Comparison of ENCODE assay signal across 9 mouse cellular contexts in the genomic region with DNA sequence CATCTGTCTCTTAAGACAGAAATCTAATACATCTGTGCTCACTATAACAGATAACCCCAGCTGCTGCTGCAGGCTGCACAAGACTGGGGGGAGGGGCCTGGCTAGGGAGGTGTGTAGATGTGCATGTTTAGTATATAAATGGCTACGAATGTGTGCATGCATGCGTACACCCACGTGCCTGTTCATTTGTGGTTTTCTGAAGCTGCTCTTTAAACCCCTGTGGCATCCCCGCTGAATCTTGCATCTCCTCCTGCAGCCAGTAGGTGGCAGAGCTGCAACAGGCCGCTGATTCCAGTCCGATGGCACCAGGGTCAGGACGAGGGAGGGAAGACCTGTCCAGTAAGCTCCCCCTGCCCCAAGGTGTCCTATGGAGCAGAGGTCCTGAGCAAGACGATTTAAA.
A peak's percentile ranks its signal among the peaks of the same experiment; 100 is the strongest.
DNase-seq lines count a peak whose midpoint lies in the region; ATAC-seq lines count a peak whose summit lies in the region.
"Had no signal": no experiment of that assay in that cellular context is flagged by ENCODE, and none has a peak within 500 bp of the region (broad histone marks: within the 10 kb centered on the region; RNA-seq: fewer than 3 reads in every experiment).

No protein-coding gene starts in this region.

- no peak overlapping the region for H3K9ac ChIP-seq in hindbrain, embryonic 12.5 days

- H3K4me2 ChIP-seq in hindbrain, embryonic 12.5 days (replicated peaks): no peak overlapping the region

- peak; percentile 79 for DNase-seq in Muller cell, postnatal 12 days (ENCODE audit: inconsistent ontology term)
- peak; percentile 79 for DNase-seq in cerebellum, adult 8-10 months
- peak; percentile 79 to 81 for DNase-seq in layer of hippocampus, postnatal 10 days (ENCODE audit: low spot score in 2 of 2)
- DNase-seq in lung, postnatal 4 days: peak; percentile 71 to 82
- DNase-seq in right cerebral cortex, postnatal 10 days (ENCODE audit: low spot score in 2 of 2): peak; percentile 76 to 81

- peak; percentile 72 for ATAC-seq in frontal cortex, adult (ENCODE audit: low TSS enrichment)
- peak; percentile 74 for ATAC-seq in hindbrain, embryonic 12.5 days (ENCODE audit: low FRiP score)
- no peak for ATAC-seq in inflammation-experienced regulatory T-cells, adult 6 months

- no peak overlapping the region for H3K4me3 ChIP-seq in hindbrain, embryonic 12.5 days
- H3K4me3 ChIP-seq: myocyte had no signal

- H3K9me3 ChIP-seq in hindbrain, embryonic 12.5 days (replicated peaks): no peaks in the 10 kb centered on the region

- peaks cover 5% of the 10 kb centered on the region; the same call in 1 of the 2 replicates for H3K27me3 ChIP-seq in hindbrain, embryonic 12.5 days

- no peak overlapping the region for H3K27ac ChIP-seq in hindbrain, embryonic 12.5 days

- 2% methylated on average over 8 of the region's 8 CpGs for WGBS in hindbrain, embryonic 12.5 days

- H3K36me3 ChIP-seq in hindbrain, embryonic 12.5 days: no peaks in the 10 kb centered on the region

- H3K4me1 ChIP-seq in hindbrain, embryonic 12.5 days: peaks cover 21% of the 10 kb centered on the region
